Mouse (Mus musculus): ENCODE results near the gene Noxred1. TPM values are rescaled to one million over a fixed set of nuclear protein-coding genes. Genes with fewer than 3 reads are reported as not detected.

Gene Noxred1
- polyA plus RNA-seq, 1 experiment, result 4.8 TPM

GRCm38 (mm10) chr12:87177631-87178030, 60.9 kb downstream of the Noxred1 start:
- Histone ChIP-seq H3K36me3 (ENCODE audit: control insufficient read depth, insufficient read depth, low read length, poor library complexity, severe bottlenecking) (no peaks in the 10 kb centered on the region), H3K4me1 (ENCODE audit: control insufficient read depth, insufficient read depth, low read length) (no peaks in the 10 kb centered on the region), H3K4me3 (ENCODE audit: low read depth, low read length) (no peak overlapping the region), H3K27me3 (ENCODE audit: control insufficient read depth, insufficient read depth, low read length, poor library complexity, severe bottlenecking) (no peaks in the 10 kb centered on the region), H3K9ac (ENCODE audit: low read depth, poor library complexity, severe bottlenecking) (no peak overlapping the region), H3K27ac (ENCODE audit: insufficient read depth, low read length) (no peak overlapping the region), H3K9me3 (replicated peaks; ENCODE audit: control insufficient read depth, insufficient read depth, low read length, poor library complexity, severe bottlenecking) (no peaks in the 10 kb centered on the region)
- TF ChIP-seq EP300 (IDR thresholded peaks at IDR 0.05; ENCODE audit: insufficient read depth, low read depth, low read length) (no peak), POLR2A (IDR thresholded peaks at IDR 0.05; ENCODE audit: insufficient read depth, low read length) (no peak), CTCF (IDR thresholded peaks at IDR 0.05; ENCODE audit: low read depth, low read length) (no peak)

- Histone ChIP-seq H3K36me3 (ENCODE audit: control insufficient read depth, insufficient read depth, low read length, poor library complexity, severe bottlenecking) (no peaks in the 10 kb centered on the region; the same call in 1 of the 2 replicates), H3K27me3 (ENCODE audit: control insufficient read depth, insufficient read depth, low read length, poor library complexity, severe bottlenecking) (no peaks in the 10 kb centered on the region), H3K9me3 (replicated peaks; ENCODE audit: control insufficient read depth, insufficient read depth, low read length, poor library complexity, severe bottlenecking) (no peaks in the 10 kb centered on the region), H3K27ac (ENCODE audit: insufficient read depth, low read length) (no peak overlapping the region), H3K9ac (ENCODE audit: low read depth, poor library complexity, severe bottlenecking) (no peak overlapping the region), H3K4me1 (ENCODE audit: control insufficient read depth, insufficient read depth, low read length) (no peaks in the 10 kb centered on the region), H3K4me3 (ENCODE audit: low read depth, low read length) (no peak overlapping the region)
- TF ChIP-seq POLR2A (IDR thresholded peaks at IDR 0.05; ENCODE audit: insufficient read depth, low read length), result no peak
- no peak for TF ChIP-seq CTCF (IDR thresholded peaks at IDR 0.05; ENCODE audit: low read depth, low read length)
- no peak for TF ChIP-seq EP300 (IDR thresholded peaks at IDR 0.05; ENCODE audit: insufficient read depth, low read depth, low read length)
Measured at GRCm38 (mm10) chr12:87175194-87175946, 63.2 kb downstream of the Noxred1 start.

Other genes starting within 250 kb of the Noxred1 start
- not detected in 2 replicates for gene Zdhhc22, start 248.3 kb downstream of the Noxred1 start, polyA plus RNA-seq (2011; ENCODE audit: insufficient read depth, insufficient read length, low read depth, missing spikeins)
- gene Tmem63c, start 217.4 kb downstream of the Noxred1 start, polyA plus RNA-seq (2011; ENCODE audit: insufficient read depth, insufficient read length, low read depth, missing spikeins), result 0.99 and 1.1 TPM in 2 replicates
- gene Ngb, start 136.2 kb downstream of the Noxred1 start, polyA plus RNA-seq (2011; ENCODE audit: insufficient read depth, insufficient read length, low read depth, missing spikeins), result 0.37 and 0.41 TPM in 2 replicates
- 34.2 and 40.5 TPM in 2 replicates for gene Gstz1, start 91.6 kb downstream of the Noxred1 start, polyA plus RNA-seq (2011; ENCODE audit: insufficient read depth, insufficient read length, low read depth, missing spikeins)
- gene Pomt2, start 90.8 kb downstream of the Noxred1 start, polyA plus RNA-seq (2011; ENCODE audit: insufficient read depth, insufficient read length, low read depth, missing spikeins), result 12.9 and 15.8 TPM in 2 replicates
- 0.44 TPM in 1 of 2 replicates, not detected in the other for gene Samd15, start 39.0 kb downstream of the Noxred1 start, polyA plus RNA-seq (2011; ENCODE audit: insufficient read depth, insufficient read length, low read depth, missing spikeins)
- gene Tmed8, start 38.3 kb downstream of the Noxred1 start, polyA plus RNA-seq (2011; ENCODE audit: insufficient read depth, insufficient read length, low read depth, missing spikeins), result 13.0 and 13.4 TPM in 2 replicates
- gene Vipas39, start 27.5 kb upstream of the Noxred1 start, polyA plus RNA-seq (2011; ENCODE audit: insufficient read depth, insufficient read length, low read depth, missing spikeins), result 31.0 and 33.8 TPM in 2 replicates
- gene Ahsa1, start 27.7 kb upstream of the Noxred1 start, polyA plus RNA-seq (2011; ENCODE audit: insufficient read depth, insufficient read length, low read depth, missing spikeins), result 195 and 198 TPM in 2 replicates
- gene Ism2, start 61.0 kb upstream of the Noxred1 start, polyA plus RNA-seq (2011; ENCODE audit: insufficient read depth, insufficient read length, low read depth, missing spikeins), result 5.5 and 5.9 TPM in 2 replicates
- gene Sptlc2, start 149.6 kb upstream of the Noxred1 start, polyA plus RNA-seq (2011; ENCODE audit: insufficient read depth, insufficient read length, low read depth, missing spikeins), result 106 and 107 TPM in 2 replicates
- 137 and 150 TPM in 2 replicates for gene Slirp, start 205.2 kb upstream of the Noxred1 start, polyA plus RNA-seq (2011; ENCODE audit: insufficient read depth, insufficient read length, low read depth, missing spikeins)
- 62.5 and 64.5 TPM in 2 replicates for gene Alkbh1, start 205.3 kb upstream of the Noxred1 start, polyA plus RNA-seq (2011; ENCODE audit: insufficient read depth, insufficient read length, low read depth, missing spikeins)
- 95.4 and 105 TPM in 2 replicates for gene Snw1, start 233.5 kb upstream of the Noxred1 start, polyA plus RNA-seq (2011; ENCODE audit: insufficient read depth, insufficient read length, low read depth, missing spikeins)

Data from ES-Bruce4 (cell line).